Mouse (Mus musculus) embryonic facial prominence, embryonic 14.5 days (tissue): ENCODE data around the gene Cnot1. TPM values are rescaled to one million over a fixed set of nuclear protein-coding genes. Genes with fewer than 3 reads are reported as not detected.
A peak's percentile ranks its signal among the peaks of the same experiment; 100 is the strongest.

Experiments used
- ATAC-seq: fragments of 200-750 bp; cut with Nextera tagmentation; 2 replicates; pipeline ENCODE4 v1.8.0; 2017; ENCODE audit warnings: low read depth, moderate number of reproducible peaks, moderate TSS enrichment
- DNase-seq: peaks from one replicate; pipeline ENCODE4 v3.0.0-alpha.2; 2015; ENCODE audit warnings: low spot score
- H3K27ac ChIP-seq: fragments of 300-500 bp; sonication (generic); replicated peaks from 2 replicates; pipeline ENCODE4 v1.5.1; 2014; ENCODE audit warnings: low read depth, mild to moderate bottlenecking, low read length, moderate library complexity
- H3K27me3 ChIP-seq: fragments of 300-500 bp; sonication (generic); replicated peaks from 2 replicates; pipeline ENCODE4 v1.6.1; 2014; ENCODE audit warnings: low read length; ENCODE audit not compliant: control insufficient read depth, insufficient read depth
- H3K36me3 ChIP-seq: fragments of 300-500 bp; sonication (generic); 2 replicates; pipeline ENCODE4 v1.6.1; 2014; ENCODE audit warnings: low read length, mixed read lengths; ENCODE audit not compliant: control insufficient read depth, insufficient read depth
- H3K4me1 ChIP-seq: fragments of 300-500 bp; sonication (generic); 2 replicates; pipeline ENCODE4 v1.6.1; 2014; ENCODE audit warnings: antibody characterized with exemption, low read length; ENCODE audit not compliant: control insufficient read depth, insufficient read depth
- H3K4me2 ChIP-seq: fragments of 300-500 bp; sonication (generic); 2 replicates; pipeline ENCODE4 v1.6.1; 2014; ENCODE audit warnings: low read depth, mild to moderate bottlenecking, low read length, moderate library complexity, mixed read lengths
- H3K4me3 ChIP-seq: fragments of 300-500 bp; sonication (generic); 2 replicates; pipeline ENCODE4 v1.5.1; 2014; ENCODE audit warnings: low read depth, mild to moderate bottlenecking, low read length
- H3K9ac ChIP-seq: fragments of 300-500 bp; sonication (generic); 2 replicates; pipeline ENCODE4 v1.6.1; 2014; ENCODE audit warnings: low read depth, mild to moderate bottlenecking, low read length, moderate library complexity, mixed read lengths
- H3K9me3 ChIP-seq: fragments of 300-500 bp; sonication (generic); 2 replicates; pipeline ENCODE4 v1.6.1; 2016; ENCODE audit warnings: low read length; ENCODE audit not compliant: control insufficient read depth
- WGBS: fragments of 180-500 bp; shearing (Covaris S2); extraction: QIAGEN DNeasy Blood & Tissue Kit; methylation state at CpG from one replicate; pipeline ENCODE4 v1.1.7; 2014; 5-methylcytosine and 5-hydroxymethylcytosine counted together
- polyA plus RNA-seq: library from polyadenylated mRNA; unstranded; fragments of >200 nt; fragmentation: Nextera tagmentation; extraction: Ambion mirVana; gene quantifications from 2 replicates; pipeline ENCODE4 v1.2.1, GENCODE M21; 2014

Gene Cnot1
- 75.4 and 93.6 TPM in 2 replicates for polyA plus RNA-seq

DNA sequence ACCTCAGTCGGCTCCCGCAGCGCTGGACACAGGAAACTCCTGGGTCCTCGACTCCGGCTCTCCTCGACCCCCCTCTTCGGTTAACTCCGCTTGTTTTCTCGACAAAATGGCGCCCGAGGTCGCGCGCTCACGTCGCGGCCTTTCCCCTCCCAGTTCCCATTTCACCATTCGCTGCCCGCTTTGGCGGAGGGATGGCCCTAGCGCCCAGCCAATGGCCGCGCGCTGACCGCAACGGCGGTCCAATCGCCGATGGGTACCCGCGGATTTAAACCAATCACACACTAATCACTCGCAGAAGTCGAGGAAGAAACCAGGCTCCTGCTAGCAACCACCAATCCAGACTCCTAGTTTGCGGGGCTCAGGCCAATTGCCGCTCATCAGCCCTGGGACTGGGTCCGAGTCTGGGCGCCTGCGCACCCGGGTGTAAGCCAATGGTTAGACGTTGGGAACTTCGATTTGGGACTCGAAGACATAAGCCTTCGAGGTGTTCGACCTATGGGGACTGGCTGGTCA, at the start of gene Cnot1:
Cnot1 (minus strand) TSS at position 134 of the 513 bp plus-strand sequence.
- ATAC-seq (peak; percentile 98), DNase-seq (peak; percentile 99)
- Histone ChIP-seq H3K4me1 (peaks cover 8% of the 10 kb centered on the region; the same call in 1 of the 2 replicates), H3K4me2 (peak within 1 kb of the TSS; percentile 69), H3K9me3 (no peaks in the 10 kb centered on the region), H3K27ac (peak within 1 kb of the TSS; percentile 96), H3K9ac (peak within 1 kb of the TSS; percentile 99), H3K27me3 (no peaks in the 10 kb centered on the region), H3K4me3 (peak within 1 kb of the TSS; percentile 100), H3K36me3 (0 out of 2 replicates have a peak, but pooled peaks cover 6% of the 10 kb centered on the region)
- under 1% methylated on average over 44 of the region's 44 CpGs for WGBS

DNA sequence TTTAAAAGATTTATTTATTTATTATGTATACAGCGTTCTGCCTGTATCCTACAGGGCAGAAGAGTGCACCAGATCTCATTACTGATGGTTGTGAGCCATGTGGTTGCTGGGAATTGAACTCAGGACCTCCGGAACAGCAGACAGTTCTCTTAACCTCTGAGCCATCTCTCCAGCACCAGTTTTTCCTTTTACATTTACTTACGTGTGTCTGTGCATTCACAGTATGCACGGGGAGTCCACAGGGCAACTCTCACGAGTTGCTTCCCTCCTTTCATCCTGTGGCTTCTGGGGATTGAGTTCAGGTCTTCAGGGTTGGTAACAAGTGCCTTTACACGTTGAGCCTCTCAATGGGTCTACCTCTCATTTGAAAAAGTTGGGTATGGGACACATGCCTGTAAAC, 46.9 kb upstream of the Cnot1 start:
- no peak for DNase-seq
- Histone ChIP-seq H3K4me3 (no peak overlapping the region), H3K9ac (no peak overlapping the region), H3K27ac (no peak overlapping the region), H3K4me2 (no peak overlapping the region), H3K36me3 (no peaks in the 10 kb centered on the region), H3K4me1 (peaks cover 5% of the 10 kb centered on the region; the same call in 1 of the 2 replicates), H3K27me3 (no peaks in the 10 kb centered on the region), H3K9me3 (no peaks in the 10 kb centered on the region)
- ATAC-seq = no peak
- 87% methylated on average over 6 of the region's 6 CpGs for WGBS

DNA sequence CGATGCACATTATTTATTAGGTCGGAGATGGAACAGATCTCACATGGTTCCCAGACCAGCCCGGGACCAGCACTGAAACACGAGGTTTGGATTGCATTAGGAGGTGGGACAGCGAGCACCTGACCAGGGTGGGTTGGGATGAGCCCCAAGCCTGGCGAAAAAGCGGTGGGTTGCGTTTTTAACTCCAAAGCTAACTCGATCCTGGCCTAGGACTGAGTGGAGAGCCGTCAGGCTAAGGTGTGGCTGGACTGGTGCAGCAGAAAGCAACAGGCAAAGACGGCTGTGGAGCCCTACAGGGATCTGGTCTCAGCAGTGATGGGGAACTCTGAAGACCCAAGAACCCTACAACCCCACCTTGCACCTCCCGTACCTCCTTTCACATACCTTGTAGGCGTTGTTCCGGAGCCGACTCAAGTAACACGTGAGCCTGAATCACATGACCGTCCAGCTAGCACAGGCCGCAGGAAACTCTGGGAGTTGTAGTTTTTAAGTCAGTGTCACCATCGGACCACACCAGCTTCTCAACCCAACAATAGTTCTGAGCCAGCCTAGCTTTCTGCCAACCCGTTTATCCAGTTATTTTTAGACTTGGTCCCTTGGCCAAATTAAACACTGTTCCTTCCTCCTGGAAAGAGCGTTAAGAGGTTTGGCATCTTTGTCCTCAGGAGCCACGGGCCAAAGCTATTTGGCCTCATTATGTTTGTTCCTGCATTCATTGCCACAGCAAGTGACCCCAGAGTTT, 46.0 kb upstream of the Cnot1 start, which contains the start of gene Slc38a7:
Slc38a7 (minus strand) TSS at position 438 of the 742 bp plus-strand sequence.
- Histone ChIP-seq H3K4me3 (peak within 1 kb of the TSS; percentile 63), H3K9ac (peak within 1 kb of the TSS; percentile 71), H3K4me1 (peaks cover 5% of the 10 kb centered on the region; the same call in 1 of the 2 replicates), H3K9me3 (no peaks in the 10 kb centered on the region), H3K27me3 (no peaks in the 10 kb centered on the region), H3K27ac (no peak within 1 kb of the TSS), H3K4me2 (peak within 1 kb of the TSS; percentile 61), H3K36me3 (peaks cover under 1% of the 10 kb centered on the region)
- 14% methylated on average over 22 of the region's 22 CpGs for WGBS
- ATAC-seq = peak; percentile 97
- peak; percentile 96 for DNase-seq

DNA sequence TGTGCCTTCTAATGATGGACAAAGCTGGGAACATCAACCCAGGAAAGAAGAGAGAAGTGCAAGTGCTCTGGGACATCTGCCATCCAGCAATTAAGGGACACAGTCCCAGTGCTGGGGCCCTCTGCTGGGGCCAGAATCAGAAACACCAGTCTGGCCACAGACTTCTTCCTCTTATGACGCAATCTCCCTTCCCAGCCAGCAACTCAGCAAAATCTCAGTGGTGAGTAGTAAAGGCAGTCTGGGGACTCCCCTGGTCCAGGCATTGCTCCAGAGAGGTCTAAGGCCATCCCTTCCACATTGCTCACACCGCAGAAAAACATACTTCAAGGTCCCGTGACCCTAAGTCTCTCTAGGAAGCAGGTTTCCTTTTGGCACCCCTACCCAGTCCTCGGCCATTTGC, 45.0 kb upstream of the Cnot1 start:
- peak overlapping the region; percentile 63 for H3K4me3 ChIP-seq
- H3K36me3 ChIP-seq = peaks cover 8% of the 10 kb centered on the region
- no peak for DNase-seq
- peak overlapping the region; percentile 71; the same call in 1 of the 2 replicates for H3K9ac ChIP-seq
- no peak for ATAC-seq
- no peaks in the 10 kb centered on the region for H3K27me3 ChIP-seq
- 77% methylated on average over 4 of the region's 4 CpGs for WGBS
- peaks cover 5% of the 10 kb centered on the region; the same call in 1 of the 2 replicates for H3K4me1 ChIP-seq
- H3K9me3 ChIP-seq = no peaks in the 10 kb centered on the region
- peak overlapping the region; percentile 61 for H3K4me2 ChIP-seq
- H3K27ac ChIP-seq = no peak overlapping the region

DNA sequence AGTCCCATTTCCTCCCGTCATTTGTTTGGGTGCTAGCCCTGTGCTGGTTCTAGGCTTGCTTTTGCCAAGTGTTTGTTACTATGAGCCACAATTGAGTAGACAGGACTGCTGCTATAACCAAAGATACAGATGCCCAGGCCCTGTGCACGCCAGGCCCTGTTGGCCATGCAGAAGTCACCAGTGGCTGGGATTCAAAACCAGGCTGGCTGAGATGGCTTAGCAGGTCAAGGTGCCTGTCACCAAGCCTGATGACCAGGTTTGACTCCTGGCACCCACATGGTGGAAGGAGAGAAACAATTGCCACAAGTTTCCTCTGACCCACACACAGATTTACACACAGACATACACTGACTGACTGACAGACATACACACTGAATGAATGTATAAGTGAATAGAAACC, 43.1 kb upstream of the Cnot1 start:
- ATAC-seq (no peak), DNase-seq (no peak)
- Histone ChIP-seq H3K4me1 (peaks cover 5% of the 10 kb centered on the region; the same call in 1 of the 2 replicates), H3K9ac (no peak overlapping the region), H3K36me3 (peaks cover 22% of the 10 kb centered on the region), H3K27me3 (no peaks in the 10 kb centered on the region), H3K4me2 (no peak overlapping the region), H3K4me3 (no peak overlapping the region), H3K9me3 (no peaks in the 10 kb centered on the region), H3K27ac (no peak overlapping the region)
- 91% methylated on average over 2 of the region's 2 CpGs for WGBS

DNA sequence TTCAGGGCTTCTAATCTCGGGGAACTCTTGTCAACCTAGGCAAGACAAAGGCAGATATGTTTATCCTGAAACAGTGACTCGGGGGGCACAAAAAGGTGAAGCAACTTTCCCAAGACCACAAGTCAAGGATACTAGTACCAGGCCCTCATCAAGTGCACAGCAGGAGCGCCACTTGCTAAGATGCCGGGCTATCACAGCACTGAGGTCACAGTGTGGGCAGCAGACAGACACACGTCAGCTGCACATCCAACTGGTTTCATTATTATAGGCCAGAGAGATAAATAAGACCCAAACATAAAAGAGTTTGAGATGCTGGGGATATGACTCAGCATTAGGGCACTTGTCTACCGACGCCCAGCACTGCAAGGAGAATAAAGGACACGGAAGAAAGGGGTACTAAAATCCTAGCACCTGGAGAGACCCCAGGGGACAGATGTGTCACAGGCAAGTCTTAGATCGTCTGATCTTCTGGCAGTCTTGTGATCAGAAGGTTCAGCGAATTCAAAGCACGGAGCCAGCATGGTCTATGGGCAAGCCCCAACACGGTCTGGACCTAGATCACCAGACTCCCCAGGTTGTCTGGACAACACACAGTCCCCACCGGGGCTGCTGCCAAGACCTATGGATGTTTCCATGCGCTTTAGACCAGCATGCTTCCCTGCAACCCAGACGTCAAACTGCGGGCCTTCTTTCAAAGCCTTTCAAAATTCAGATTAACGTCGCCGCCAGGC, 41.6 kb upstream of the Cnot1 start:
- no peak for ATAC-seq
- DNase-seq = no peak
- WGBS = 88% methylated on average over 19 of the region's 19 CpGs

DNA sequence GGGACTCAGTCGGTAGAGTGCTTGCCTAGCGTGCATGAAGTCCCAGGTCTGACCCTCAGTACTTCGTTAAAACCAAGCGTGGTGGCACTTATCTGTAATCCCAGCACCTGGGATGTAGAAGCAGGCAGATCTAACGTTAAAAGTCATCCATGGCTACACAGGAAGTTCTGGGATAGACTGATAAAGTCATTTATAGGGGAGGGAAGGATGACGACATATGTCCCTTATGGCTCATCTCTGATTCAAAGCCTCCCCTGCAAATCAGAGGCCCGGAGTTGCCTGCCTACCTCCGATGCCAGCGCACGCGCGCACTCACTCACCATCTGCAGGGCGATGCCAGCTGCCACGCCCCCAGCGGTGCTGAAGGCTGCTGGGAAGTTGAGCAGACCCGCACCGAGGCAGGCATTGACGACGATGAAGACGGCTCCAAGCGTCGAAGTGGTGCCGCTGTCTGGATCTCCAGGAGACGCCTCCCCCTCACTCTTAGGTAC, 40.8 kb upstream of the Cnot1 start:
- Histone ChIP-seq H3K4me3 (no peak overlapping the region), H3K9me3 (no peaks in the 10 kb centered on the region), H3K4me2 (no peak overlapping the region), H3K27ac (no peak overlapping the region), H3K27me3 (no peaks in the 10 kb centered on the region), H3K36me3 (peaks cover 41% of the 10 kb centered on the region), H3K9ac (no peak overlapping the region), H3K4me1 (peaks cover 5% of the 10 kb centered on the region; the same call in 1 of the 2 replicates)
- DNase-seq (no peak), ATAC-seq (no peak)
- 85% methylated on average over 24 of the region's 24 CpGs for WGBS

More for the DNA sequence above, 41.6 kb upstream of the Cnot1 start:
- no peaks in the 10 kb centered on the region for H3K9me3 ChIP-seq
- no peak overlapping the region for H3K9ac ChIP-seq
- H3K4me3 ChIP-seq = no peak overlapping the region
- H3K36me3 ChIP-seq = peaks cover 33% of the 10 kb centered on the region
- H3K27me3 ChIP-seq = no peaks in the 10 kb centered on the region
- H3K27ac ChIP-seq = no peak overlapping the region
- peaks cover 5% of the 10 kb centered on the region; the same call in 1 of the 2 replicates for H3K4me1 ChIP-seq
- no peak overlapping the region for H3K4me2 ChIP-seq

DNA sequence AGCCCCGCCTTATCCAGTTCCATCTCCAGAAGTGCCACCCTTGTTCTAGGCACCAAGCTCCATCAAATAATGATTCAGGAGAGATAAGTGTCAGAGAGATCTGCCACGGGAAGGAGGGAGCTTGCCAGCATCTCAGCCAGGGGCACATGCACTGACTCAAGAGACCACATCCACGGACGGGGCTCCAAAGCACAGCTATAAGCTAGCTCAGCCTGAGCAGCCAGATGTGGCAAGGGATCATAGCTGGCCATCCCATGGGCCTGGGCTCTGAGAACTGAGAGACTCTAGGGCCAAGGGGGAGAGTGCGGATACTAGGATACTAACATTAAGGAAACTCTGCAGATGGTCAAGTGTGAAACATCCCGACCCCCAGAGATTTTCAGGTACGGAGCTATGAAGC, 37.8 kb upstream of the Cnot1 start:
- no peaks in the 10 kb centered on the region for H3K9me3 ChIP-seq
- no peak overlapping the region for H3K4me2 ChIP-seq
- peaks cover 61% of the 10 kb centered on the region for H3K36me3 ChIP-seq
- no peaks in the 10 kb centered on the region for H3K27me3 ChIP-seq
- ATAC-seq (no peak), DNase-seq (no peak)
- no peak overlapping the region for H3K9ac ChIP-seq
- no peak overlapping the region for H3K27ac ChIP-seq
- no peaks in the 10 kb centered on the region for H3K4me1 ChIP-seq
- no peak overlapping the region for H3K4me3 ChIP-seq
- WGBS = 86% methylated on average over 7 of the region's 7 CpGs
